Mouse (Mus musculus) embryonic facial prominence, embryonic 11.5 days (tissue): ENCODE measurements around the gene B230217C12Rik. TPM values are rescaled to one million over a fixed set of nuclear protein-coding genes. Genes with fewer than 3 reads are reported as not detected.

Source experiments
- ATAC-seq: fragments of 200-750 bp; cut with Nextera tagmentation; replicated peaks from 2 replicates; pipeline ENCODE4 v1.8.0; 2017; ENCODE audit warnings: low read depth; ENCODE audit not compliant: insufficient number of reproducible peaks, low FRiP score, low TSS enrichment
- DNase-seq: peaks from one replicate; pipeline ENCODE4 v3.0.0-alpha.2; 2015; ENCODE audit warnings: low spot score
- H3K27ac ChIP-seq: fragments of 300-500 bp; sonication (generic); replicated peaks from 2 replicates; pipeline ENCODE4 v1.5.1; 2014; ENCODE audit warnings: mild to moderate bottlenecking, low read depth, low read length, control low read depth
- H3K27me3 ChIP-seq: fragments of 300-500 bp; sonication (generic); 2 replicates; pipeline ENCODE4 v1.6.1; 2014; ENCODE audit warnings: mild to moderate bottlenecking, low read length, moderate library complexity, mixed read lengths; ENCODE audit not compliant: control insufficient read depth, insufficient read depth
- H3K36me3 ChIP-seq: fragments of 300-500 bp; sonication (generic); replicated peaks from 2 replicates; pipeline ENCODE4 v1.6.1; 2014; ENCODE audit warnings: low read depth, mild to moderate bottlenecking, low read length, moderate library complexity, mixed read lengths; ENCODE audit not compliant: control insufficient read depth, insufficient read depth
- H3K4me1 ChIP-seq: fragments of 300-500 bp; sonication (generic); 2 replicates; pipeline ENCODE4 v1.6.1; 2014; ENCODE audit warnings: low read length, mixed read lengths; ENCODE audit not compliant: control insufficient read depth, insufficient read depth
- H3K4me2 ChIP-seq: fragments of 300-500 bp; sonication (generic); 2 replicates; pipeline ENCODE4 v1.6.1; 2014; ENCODE audit warnings: low read depth, mild to moderate bottlenecking, control low read depth, low read length, moderate library complexity
- H3K4me3 ChIP-seq: fragments of 300-500 bp; sonication (generic); 2 replicates; pipeline ENCODE4 v1.5.1; 2014; ENCODE audit warnings: low read depth, low read length, control low read depth
- H3K9ac ChIP-seq: fragments of 300-500 bp; sonication (generic); replicated peaks from 2 replicates; pipeline ENCODE4 v1.6.1; 2014; ENCODE audit warnings: mild to moderate bottlenecking, control low read depth, low read length
- H3K9me3 ChIP-seq: fragments of 300-500 bp; sonication (generic); replicated peaks from 2 replicates; pipeline ENCODE4 v1.6.1; 2016; ENCODE audit warnings: mild to moderate bottlenecking, low read length, inconsistent platforms, mixed read lengths; ENCODE audit not compliant: control insufficient read depth
- WGBS: fragments of 180-500 bp; shearing (Covaris S2); extraction: QIAGEN DNeasy Blood & Tissue Kit; methylation state at CpG from one replicate; pipeline ENCODE4 v1.1.7; 2014; 5-methylcytosine and 5-hydroxymethylcytosine counted together
- polyA plus RNA-seq: library from polyadenylated mRNA; unstranded; fragments of >200 nt; fragmentation: Nextera tagmentation; extraction: Ambion mirVana; gene quantifications from 2 replicates; pipeline ENCODE4 v1.2.1, GENCODE M21; 2014

The B230217C12Rik gene
- polyA plus RNA-seq: 15.4 and 20.0 TPM in 2 replicates

GRCm38 (mm10) chr11:97840539-97840954 lies at the start of gene B230217C12Rik:
Gene B230217C12Rik, plus strand, starts transcription at chr11:97840780.
- H3K4me2 ChIP-seq: peak within 1 kb of the TSS; percentile 51

GRCm38 (mm10) chr11:97793165-97793564 lies 47.4 kb upstream of the B230217C12Rik start:
- Histone ChIP-seq H3K4me3 (no peak overlapping the region), H3K27me3 (no peaks in the 10 kb centered on the region), H3K4me2 (no peak overlapping the region), H3K9me3 (no peaks in the 10 kb centered on the region), H3K36me3 (no peaks in the 10 kb centered on the region), H3K4me1 (no peaks in the 10 kb centered on the region), H3K27ac (no peak overlapping the region), H3K9ac (no peak overlapping the region)
- peak; percentile 83 for DNase-seq
- no peak for ATAC-seq
- WGBS: 9% methylated on average over 2 of the region's 2 CpGs

More at GRCm38 (mm10) chr11:97840539-97840954, at the start of gene B230217C12Rik:
- DNase-seq (peak; percentile 74), ATAC-seq (0 out of 2 replicates have a peak, but pooled peaks have one; percentile 24)
- Histone ChIP-seq H3K27me3 (no peaks in the 10 kb centered on the region), H3K9ac (peak within 1 kb of the TSS; percentile 67), H3K4me1 (no peaks in the 10 kb centered on the region), H3K9me3 (no peaks in the 10 kb centered on the region), H3K27ac (peak within 1 kb of the TSS; percentile 71), H3K4me3 (peak within 1 kb of the TSS; percentile 34), H3K36me3 (0 out of 2 replicates have a peak, but pooled peaks cover 2% of the 10 kb centered on the region)
- WGBS: 1% methylated on average over 6 of the region's 6 CpGs

GRCm38 (mm10) chr11:97796910-97797309 lies 43.7 kb upstream of the B230217C12Rik start:
- no peak overlapping the region for H3K4me3 ChIP-seq
- WGBS: 5% methylated on average over 6 of the region's 6 CpGs
- no peak overlapping the region for H3K27ac ChIP-seq
- H3K4me1 ChIP-seq: peaks cover 6% of the 10 kb centered on the region; the same call in 1 of the 2 replicates
- ATAC-seq (no peak), DNase-seq (peak; percentile 78)
- H3K4me2 ChIP-seq: no peak overlapping the region
- no peaks in the 10 kb centered on the region for H3K9me3 ChIP-seq
- H3K27me3 ChIP-seq: no peaks in the 10 kb centered on the region
- no peak overlapping the region for H3K9ac ChIP-seq
- no peaks in the 10 kb centered on the region for H3K36me3 ChIP-seq

GRCm38 (mm10) chr11:97797369-97798082 lies 43.1 kb upstream of the B230217C12Rik start:
- H3K4me1 ChIP-seq: peaks cover 6% of the 10 kb centered on the region; the same call in 1 of the 2 replicates
- H3K27me3 ChIP-seq: no peaks in the 10 kb centered on the region
- no peaks in the 10 kb centered on the region for H3K9me3 ChIP-seq
- no peak overlapping the region for H3K4me3 ChIP-seq
- no peak overlapping the region for H3K27ac ChIP-seq
- ATAC-seq (no peak), DNase-seq (no peak)
- WGBS: 55% methylated on average over 15 of the region's 15 CpGs
- no peak overlapping the region for H3K9ac ChIP-seq
- H3K36me3 ChIP-seq: no peaks in the 10 kb centered on the region
- no peak overlapping the region for H3K4me2 ChIP-seq

- ATAC-seq (no peak), DNase-seq (no peak)
- peak overlapping the region; percentile 10 for H3K4me2 ChIP-seq
- no peaks in the 10 kb centered on the region for H3K27me3 ChIP-seq
- no peaks in the 10 kb centered on the region for H3K36me3 ChIP-seq
- H3K27ac ChIP-seq: no peak overlapping the region
- H3K4me3 ChIP-seq: peak overlapping the region; percentile 87; the same call in 1 of the 2 replicates
- peaks cover 6% of the 10 kb centered on the region; the same call in 1 of the 2 replicates for H3K4me1 ChIP-seq
- no peak overlapping the region for H3K9ac ChIP-seq
- H3K9me3 ChIP-seq: no peaks in the 10 kb centered on the region
- 26% methylated on average over 8 of the region's 8 CpGs for WGBS
Measured at GRCm38 (mm10) chr11:97798083-97798435, 42.5 kb upstream of the B230217C12Rik start.

- Histone ChIP-seq H3K27me3 (no peaks in the 10 kb centered on the region), H3K9me3 (no peaks in the 10 kb centered on the region), H3K36me3 (no peaks in the 10 kb centered on the region), H3K4me1 (peaks cover 6% of the 10 kb centered on the region; the same call in 1 of the 2 replicates), H3K4me3 (peak within 1 kb of the TSS; percentile 87), H3K27ac (peak within 1 kb of the TSS; percentile 92), H3K9ac (peak within 1 kb of the TSS; percentile 80), H3K4me2 (peak within 1 kb of the TSS; percentile 84)
- peak; percentile 91 for DNase-seq
- 0 out of 2 replicates have a peak, but pooled peaks have one; percentile 9 for ATAC-seq
- WGBS: 0% methylated on average over 11 of the region's 11 CpGs
Measured at GRCm38 (mm10) chr11:97798782-97799145, 41.8 kb upstream of the B230217C12Rik start, which contains the start of gene Lasp1. Gene Lasp1, plus strand, starts transcription at chr11:97799000.

- DNase-seq: peak; percentile 83
- Histone ChIP-seq H3K4me1 (peaks cover 12% of the 10 kb centered on the region), H3K9ac (peak overlapping the region; percentile 80), H3K27ac (peak overlapping the region; percentile 92), H3K36me3 (no peaks in the 10 kb centered on the region), H3K4me2 (peak overlapping the region; percentile 84), H3K9me3 (no peaks in the 10 kb centered on the region), H3K4me3 (peak overlapping the region; percentile 87), H3K27me3 (no peaks in the 10 kb centered on the region)
- peak; percentile 77 for ATAC-seq
- under 1% methylated on average over 67 of the region's 71 CpGs for WGBS
Measured at GRCm38 (mm10) chr11:97799146-97799993, 41.2 kb upstream of the B230217C12Rik start.
